Mouse (Mus musculus): Measurements from ENCODE around the gene Tars2.
"Not testable (repeated sequence)": the region's sequence is repeated elsewhere in the genome, so short reads cannot be mapped to it uniquely, and the experiment has no call there.

DNA sequence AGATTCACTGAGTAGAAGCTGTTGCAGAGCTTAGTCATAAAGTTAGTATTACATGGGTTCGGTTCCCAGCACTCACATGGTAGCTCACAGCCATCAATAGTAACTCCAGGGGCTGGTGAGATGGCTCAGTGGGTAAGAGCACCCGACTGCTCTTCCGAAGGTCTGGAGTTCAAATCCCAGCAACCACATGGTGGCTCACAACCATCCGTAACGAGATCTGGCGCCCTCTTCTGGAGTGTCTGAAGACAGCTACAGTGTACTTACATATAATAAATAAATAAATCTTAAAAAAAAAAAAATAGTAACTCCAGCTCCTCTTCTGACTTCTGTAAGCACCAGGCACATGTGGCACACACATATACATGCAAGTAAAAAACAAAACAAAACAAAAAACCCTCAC lies 47.6 kb upstream of the Tars2 start:
- not testable (repeated sequence) for TF ChIP-seq CTCF (conservative IDR thresholded peaks at IDR 0.05; ENCODE audit: insufficient read depth, insufficient read length, low read depth, low read length); POLR2A (IDR thresholded peaks at IDR 0.05; ENCODE audit: low read depth, low read length)

Measured in kidney, adult 2 months (tissue).